Mouse (Mus musculus) embryonic facial prominence, embryonic 14.5 days (tissue): Measurements from ENCODE around the gene Ntn3. TPM values are rescaled to one million over a fixed set of nuclear protein-coding genes. Genes with fewer than 3 reads are reported as not detected.

Experiments used
- ATAC-seq: fragments of 200-750 bp; cut with Nextera tagmentation; 2 replicates; pipeline ENCODE4 v1.8.0; 2017; ENCODE audit warnings: low read depth, moderate number of reproducible peaks, moderate TSS enrichment
- DNase-seq: peaks from one replicate; pipeline ENCODE4 v3.0.0-alpha.2; 2015; ENCODE audit warnings: low spot score
- H3K27ac ChIP-seq: fragments of 300-500 bp; sonication (generic); replicated peaks from 2 replicates; pipeline ENCODE4 v1.5.1; 2014; ENCODE audit warnings: low read depth, mild to moderate bottlenecking, low read length, moderate library complexity
- H3K27me3 ChIP-seq: fragments of 300-500 bp; sonication (generic); replicated peaks from 2 replicates; pipeline ENCODE4 v1.6.1; 2014; ENCODE audit warnings: low read length; ENCODE audit not compliant: control insufficient read depth, insufficient read depth
- H3K36me3 ChIP-seq: fragments of 300-500 bp; sonication (generic); 2 replicates; pipeline ENCODE4 v1.6.1; 2014; ENCODE audit warnings: low read length, mixed read lengths; ENCODE audit not compliant: control insufficient read depth, insufficient read depth
- H3K4me1 ChIP-seq: fragments of 300-500 bp; sonication (generic); 2 replicates; pipeline ENCODE4 v1.6.1; 2014; ENCODE audit warnings: antibody characterized with exemption, low read length; ENCODE audit not compliant: control insufficient read depth, insufficient read depth
- H3K4me2 ChIP-seq: fragments of 300-500 bp; sonication (generic); 2 replicates; pipeline ENCODE4 v1.6.1; 2014; ENCODE audit warnings: low read depth, mild to moderate bottlenecking, low read length, moderate library complexity, mixed read lengths
- H3K4me3 ChIP-seq: fragments of 300-500 bp; sonication (generic); 2 replicates; pipeline ENCODE4 v1.5.1; 2014; ENCODE audit warnings: low read depth, mild to moderate bottlenecking, low read length
- H3K9ac ChIP-seq: fragments of 300-500 bp; sonication (generic); 2 replicates; pipeline ENCODE4 v1.6.1; 2014; ENCODE audit warnings: low read depth, mild to moderate bottlenecking, low read length, moderate library complexity, mixed read lengths
- H3K9me3 ChIP-seq: fragments of 300-500 bp; sonication (generic); 2 replicates; pipeline ENCODE4 v1.6.1; 2016; ENCODE audit warnings: low read length; ENCODE audit not compliant: control insufficient read depth
- WGBS: fragments of 180-500 bp; shearing (Covaris S2); extraction: QIAGEN DNeasy Blood & Tissue Kit; methylation state at CpG from one replicate; pipeline ENCODE4 v1.1.7; 2014; 5-methylcytosine and 5-hydroxymethylcytosine counted together
- polyA plus RNA-seq: library from polyadenylated mRNA; unstranded; fragments of >200 nt; fragmentation: Nextera tagmentation; extraction: Ambion mirVana; gene quantifications from 2 replicates; pipeline ENCODE4 v1.2.1, GENCODE M21; 2014

Gene Ntn3
- polyA plus RNA-seq, 1 experiment from 2014 or later: 9.6 TPM

- DNase-seq (no peak), ATAC-seq (no peak)
- Histone ChIP-seq H3K27ac (no peak overlapping the region), H3K9ac (no peak overlapping the region), H3K4me2 (no peak overlapping the region), H3K4me1 (no peaks in the 10 kb centered on the region), H3K4me3 (no peak overlapping the region), H3K9me3 (no peaks in the 10 kb centered on the region), H3K27me3 (no peaks in the 10 kb centered on the region), H3K36me3 (peaks cover 100% of the 10 kb centered on the region)
- WGBS: 96% methylated on average over 7 of the region's 7 CpGs
Measured at GRCm38 (mm10) chr17:24236921-24237320, 27.6 kb upstream of the Ntn3 start.

- H3K4me2 ChIP-seq: no peak overlapping the region
- no peaks in the 10 kb centered on the region for H3K27me3 ChIP-seq
- no peak overlapping the region for H3K27ac ChIP-seq
- no peaks in the 10 kb centered on the region for H3K4me1 ChIP-seq
- H3K4me3 ChIP-seq: no peak overlapping the region
- WGBS: 94% methylated on average over 1 of the region's 1 CpGs
- H3K9ac ChIP-seq: no peak overlapping the region
- H3K9me3 ChIP-seq: no peaks in the 10 kb centered on the region
- DNase-seq (no peak), ATAC-seq (no peak)
- H3K36me3 ChIP-seq: peaks cover 99% of the 10 kb centered on the region
Measured at GRCm38 (mm10) chr17:24236479-24236878, 27.1 kb upstream of the Ntn3 start.

GRCm38 (mm10) chr17:24227941-24228340, 18.6 kb upstream of the Ntn3 start:
- Histone ChIP-seq H3K4me3 (no peak overlapping the region), H3K27ac (no peak overlapping the region), H3K9ac (no peak overlapping the region), H3K36me3 (peaks cover 91% of the 10 kb centered on the region), H3K27me3 (no peaks in the 10 kb centered on the region), H3K9me3 (no peaks in the 10 kb centered on the region), H3K4me2 (no peak overlapping the region), H3K4me1 (no peaks in the 10 kb centered on the region)
- no peak for DNase-seq
- 90% methylated on average over 7 of the region's 7 CpGs for WGBS
- ATAC-seq: no peak

- Histone ChIP-seq H3K27ac (no peak overlapping the region), H3K4me3 (no peak overlapping the region), H3K4me2 (no peak overlapping the region), H3K9me3 (no peaks in the 10 kb centered on the region), H3K27me3 (no peaks in the 10 kb centered on the region), H3K36me3 (peaks cover 82% of the 10 kb centered on the region), H3K9ac (no peak overlapping the region), H3K4me1 (no peaks in the 10 kb centered on the region)
- WGBS: 91% methylated on average over 8 of the region's 8 CpGs
- no peak for ATAC-seq
- no peak for DNase-seq
Measured at GRCm38 (mm10) chr17:24226721-24227120, 17.4 kb upstream of the Ntn3 start.

GRCm38 (mm10) chr17:24225851-24226250, 16.5 kb upstream of the Ntn3 start:
- no peaks in the 10 kb centered on the region for H3K9me3 ChIP-seq
- ATAC-seq (no peak), DNase-seq (no peak)
- no peaks in the 10 kb centered on the region for H3K27me3 ChIP-seq
- H3K4me2 ChIP-seq: no peak overlapping the region
- H3K4me1 ChIP-seq: no peaks in the 10 kb centered on the region
- peak overlapping the region; percentile 5; the same call in 1 of the 2 replicates for H3K9ac ChIP-seq
- H3K4me3 ChIP-seq: no peak overlapping the region
- H3K36me3 ChIP-seq: peaks cover 75% of the 10 kb centered on the region
- no peak overlapping the region for H3K27ac ChIP-seq
- 92% methylated on average over 5 of the region's 5 CpGs for WGBS

GRCm38 (mm10) chr17:24224741-24225140, 15.4 kb upstream of the Ntn3 start:
- WGBS: 88% methylated on average over 10 of the region's 10 CpGs
- DNase-seq (no peak), ATAC-seq (no peak)
- Histone ChIP-seq H3K4me3 (no peak overlapping the region), H3K4me1 (peaks cover 4% of the 10 kb centered on the region), H3K27me3 (no peaks in the 10 kb centered on the region), H3K9me3 (no peaks in the 10 kb centered on the region), H3K27ac (no peak overlapping the region), H3K9ac (no peak overlapping the region), H3K4me2 (no peak overlapping the region), H3K36me3 (peaks cover 65% of the 10 kb centered on the region)

- 88% methylated on average over 5 of the region's 5 CpGs for WGBS
- no peak overlapping the region for H3K9ac ChIP-seq
- DNase-seq (no peak), ATAC-seq (no peak)
- peaks cover 8% of the 10 kb centered on the region for H3K4me1 ChIP-seq
- H3K4me2 ChIP-seq: no peak overlapping the region
- H3K27ac ChIP-seq: no peak overlapping the region
- no peaks in the 10 kb centered on the region for H3K9me3 ChIP-seq
- peaks cover 57% of the 10 kb centered on the region for H3K36me3 ChIP-seq
- no peak overlapping the region for H3K4me3 ChIP-seq
- H3K27me3 ChIP-seq: no peaks in the 10 kb centered on the region
Measured at GRCm38 (mm10) chr17:24223513-24223912, 14.2 kb upstream of the Ntn3 start.

GRCm38 (mm10) chr17:24222653-24223052, 13.3 kb upstream of the Ntn3 start:
- ATAC-seq (no peak), DNase-seq (no peak)
- Histone ChIP-seq H3K4me3 (no peak overlapping the region), H3K27ac (no peak overlapping the region), H3K36me3 (peaks cover 57% of the 10 kb centered on the region), H3K4me2 (no peak overlapping the region), H3K4me1 (peaks cover 8% of the 10 kb centered on the region), H3K9ac (no peak overlapping the region), H3K27me3 (no peaks in the 10 kb centered on the region), H3K9me3 (no peaks in the 10 kb centered on the region)
- 77% methylated on average over 6 of the region's 6 CpGs for WGBS
